Mouse (Mus musculus) regulatory T cell (primary cell): ENCODE measurements around the gene Igfbp4.

Source experiments
- in situ Hi-C: fragments of 300-600 bp; cut with MboI, MseI; formaldehyde crosslinking; loops from one replicate; pipeline ENCODE4 v1.15.1; 2025; ENCODE audit warnings: high pct_unique_total_duplicates

The Igfbp4 gene

GRCm38 (mm10) chr11:99041051-99041729, at the start of gene Igfbp4:
Igfbp4 (plus strand) TSS chr11:99041244.
- in situ Hi-C loops = loop anchor here (5.0 kb wide), 1 partner anchor 81 kb away; no protein-coding TSS in a partner anchor

DNA sequence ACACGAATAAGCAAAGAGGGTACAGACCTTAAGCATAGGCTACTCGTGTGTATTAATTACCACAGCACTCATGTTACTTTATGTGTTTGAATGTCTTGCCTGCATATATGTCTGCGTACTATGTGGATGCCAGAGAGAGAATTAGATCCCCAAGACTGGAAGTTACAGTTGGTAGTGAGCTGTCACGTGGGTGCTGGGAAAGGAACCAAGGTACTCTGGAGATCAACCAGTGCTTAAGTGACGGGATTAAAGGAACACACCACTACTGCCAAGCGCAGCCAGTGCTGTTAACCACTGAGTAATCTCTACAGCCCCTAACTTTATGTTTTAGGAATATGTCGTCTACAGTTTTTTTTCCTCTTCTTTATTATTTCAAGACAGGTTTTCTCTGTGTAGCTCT, 45.1 kb upstream of the Igfbp4 start:
- in situ Hi-C loops = no loop called here

DNA sequence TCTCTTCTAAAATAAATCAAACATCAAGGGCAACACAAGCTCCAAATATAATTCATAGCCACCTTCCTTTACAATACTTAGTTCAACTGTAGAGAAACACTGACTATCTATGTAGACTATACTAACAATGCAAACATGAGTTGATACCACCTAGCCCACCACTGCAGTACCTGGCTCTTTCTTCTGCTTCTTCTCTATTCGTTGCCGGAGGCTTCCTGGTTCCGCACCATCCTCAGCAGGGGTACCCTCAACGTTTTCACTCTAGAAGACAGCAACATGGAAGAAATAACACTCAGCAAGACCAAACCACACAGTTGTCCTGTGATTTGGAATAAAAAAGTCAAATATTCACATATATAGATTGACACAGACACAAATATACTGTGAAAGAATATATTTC, 43.4 kb upstream of the Igfbp4 start:
- in situ Hi-C loops = no loop called here

GRCm38 (mm10) chr11:98998776-98999175, 42.3 kb upstream of the Igfbp4 start:
- in situ Hi-C loops = no loop called here

DNA sequence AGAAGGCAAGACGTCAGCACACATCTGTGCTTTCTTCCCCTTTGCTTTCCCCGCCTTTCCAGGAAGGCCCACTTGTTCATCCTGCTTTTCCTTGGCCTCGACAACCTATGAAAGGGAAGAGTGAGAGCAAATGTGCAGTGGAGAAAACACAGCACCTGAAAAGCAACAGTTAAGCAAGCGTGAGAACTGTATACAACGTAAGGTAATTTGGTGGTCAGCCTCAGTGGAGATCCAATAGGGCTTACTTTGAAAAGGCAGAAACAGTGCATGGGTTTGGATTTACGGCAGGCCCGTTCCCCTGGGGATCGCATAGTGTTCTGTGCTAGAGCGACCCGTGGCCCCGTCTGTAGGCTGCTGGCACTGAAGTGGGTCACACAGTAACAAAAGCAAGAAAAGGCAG, 41.8 kb upstream of the Igfbp4 start:
- in situ Hi-C loops = no loop called here

GRCm38 (mm10) chr11:99006788-99007187, 34.3 kb upstream of the Igfbp4 start:
- in situ Hi-C loops = loop anchor here (10.0 kb wide), 2 partner anchors 218 to 1832 kb away; no protein-coding TSS in a partner anchor

DNA sequence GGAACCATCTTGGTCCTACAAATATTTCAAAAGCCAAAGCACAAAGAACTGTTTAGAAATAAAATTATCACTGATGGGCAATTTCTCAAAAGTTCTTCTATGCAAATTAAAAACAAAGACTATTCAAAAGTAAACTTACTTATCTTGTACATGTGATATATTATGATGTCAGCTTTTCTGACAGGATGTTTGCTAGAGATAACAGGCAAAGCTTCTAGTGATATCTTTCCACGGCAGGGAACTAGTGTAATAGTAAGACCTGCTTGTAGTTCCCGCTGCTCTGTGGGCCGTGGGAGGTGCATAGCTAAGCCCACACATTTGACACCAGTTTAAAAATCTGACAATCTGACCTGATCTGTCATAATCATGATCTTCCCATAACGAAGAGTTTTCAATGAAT, 30.9 kb upstream of the Igfbp4 start:
- in situ Hi-C loops = loop anchor here (10.0 kb wide), 1 partner anchor 1505 kb away; no protein-coding TSS in a partner anchor

DNA sequence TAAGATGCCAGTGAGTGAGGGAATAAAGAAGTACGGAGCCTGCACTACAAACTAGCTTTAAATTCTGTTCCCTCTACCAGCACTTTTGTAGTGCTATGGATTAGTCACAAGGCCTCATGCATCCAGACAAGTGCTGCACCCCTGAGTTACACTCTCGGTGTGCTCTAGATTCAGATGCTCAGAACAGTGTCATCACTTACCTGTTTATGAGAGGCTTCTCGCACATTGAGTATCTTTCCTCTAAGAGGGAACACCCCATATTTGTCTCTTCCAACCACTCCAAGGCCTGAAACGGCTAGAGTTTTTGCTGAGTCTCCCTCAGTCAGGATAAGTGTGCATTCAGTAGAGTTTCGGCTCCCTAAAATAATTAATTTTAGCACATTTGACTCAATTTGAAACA, 30.3 kb upstream of the Igfbp4 start:
- in situ Hi-C loops = loop anchor here (10.0 kb wide), 1 partner anchor 1504 kb away; no protein-coding TSS in a partner anchor

DNA sequence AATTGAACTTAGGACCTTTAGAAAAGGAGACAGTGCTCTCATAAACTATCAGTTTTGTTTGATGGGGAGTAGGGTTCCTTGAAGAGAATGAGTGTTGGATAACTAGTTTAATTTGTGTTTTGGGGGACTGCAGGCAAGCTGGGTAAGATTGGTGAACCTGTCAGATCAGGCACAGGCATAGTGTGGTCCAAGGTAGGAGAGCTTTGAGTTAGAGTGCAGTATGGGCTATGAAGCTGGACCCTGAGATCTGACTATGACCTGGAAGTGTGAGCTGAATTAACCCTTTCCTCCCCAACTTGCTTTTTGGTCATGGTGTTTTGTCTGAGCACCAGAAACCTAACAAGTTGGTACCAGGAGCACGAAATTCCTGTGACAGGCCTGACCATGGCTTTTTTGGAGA, 27.2 kb upstream of the Igfbp4 start:
- in situ Hi-C loops = loop anchor here (10.0 kb wide), 1 partner anchor 1501 kb away; no protein-coding TSS in a partner anchor

- in situ Hi-C loops = loop anchor here (5.0 to 10.0 kb wide), 2 partner anchors 127 to 1495 kb away; no protein-coding TSS in a partner anchor
Observed at GRCm38 (mm10) chr11:99019844-99020243, 21.2 kb upstream of the Igfbp4 start.

- in situ Hi-C loops = loop anchor here (5.0 kb wide), 1 partner anchor 125 kb away; no protein-coding TSS in a partner anchor
Observed at GRCm38 (mm10) chr11:99022384-99022933, 18.6 kb upstream of the Igfbp4 start.

DNA sequence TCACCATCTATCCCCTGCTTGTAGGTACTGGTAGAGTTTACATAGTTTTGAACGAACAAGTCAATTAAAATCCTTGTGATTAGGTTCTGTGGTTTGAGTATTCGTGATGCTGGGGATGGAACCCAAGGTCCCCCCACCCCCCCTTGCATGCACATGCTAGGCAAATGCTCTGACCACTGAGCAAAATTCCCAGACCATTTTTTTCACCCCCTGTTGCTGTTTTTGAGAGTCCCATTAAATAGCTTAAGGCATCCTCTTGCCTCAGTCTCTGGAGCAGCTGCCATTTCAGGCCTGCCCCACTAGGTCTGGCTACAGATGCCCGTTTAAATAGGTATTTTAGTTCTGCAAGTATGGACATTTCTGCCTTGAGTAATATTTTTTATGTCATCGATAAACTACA, 17.9 kb upstream of the Igfbp4 start:
- in situ Hi-C loops = loop anchor here (5.0 kb wide), 1 partner anchor 124 kb away; no protein-coding TSS in a partner anchor

- in situ Hi-C loops = loop anchor here (5.0 kb wide), 1 partner anchor 124 kb away; no protein-coding TSS in a partner anchor
Observed at GRCm38 (mm10) chr11:99023500-99024467, 17.3 kb upstream of the Igfbp4 start, which contains the start of gene Top2a. Top2a (minus strand) TSS chr11:99024189.

- in situ Hi-C loops = loop anchor here (5.0 kb wide), 1 partner anchor 123 kb away; no protein-coding TSS in a partner anchor
Observed at GRCm38 (mm10) chr11:99024468-99025134, 16.4 kb upstream of the Igfbp4 start.

- in situ Hi-C loops = no loop called here
Observed at GRCm38 (mm10) chr11:99025878-99026277, 15.2 kb upstream of the Igfbp4 start.

DNA sequence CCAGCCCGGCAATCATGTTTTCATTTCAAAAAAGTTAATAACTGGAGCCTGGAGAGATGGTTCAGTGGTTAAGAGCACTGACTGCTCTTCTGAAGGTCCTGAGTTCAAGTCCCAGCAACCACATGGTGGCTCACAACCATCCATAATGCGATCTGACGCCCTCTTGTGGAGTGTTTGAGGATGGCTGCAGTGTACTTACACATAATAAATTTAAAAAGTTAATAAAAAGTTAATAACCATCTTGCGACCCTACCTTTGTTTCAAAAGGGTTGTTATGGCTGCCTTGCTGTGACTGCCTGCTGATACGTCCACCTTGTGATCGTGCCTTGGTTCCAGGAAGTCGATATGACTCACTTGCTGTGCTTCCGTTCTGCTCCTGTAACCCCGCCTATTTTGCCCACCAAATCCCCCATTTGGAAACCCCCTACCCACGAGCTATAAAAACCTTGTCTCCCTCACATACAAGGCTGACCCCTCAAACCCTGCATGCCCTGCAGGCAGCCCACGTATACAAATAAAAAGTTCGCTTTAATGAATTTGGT, 14.1 kb upstream of the Igfbp4 start:
- in situ Hi-C loops = no loop called here

DNA sequence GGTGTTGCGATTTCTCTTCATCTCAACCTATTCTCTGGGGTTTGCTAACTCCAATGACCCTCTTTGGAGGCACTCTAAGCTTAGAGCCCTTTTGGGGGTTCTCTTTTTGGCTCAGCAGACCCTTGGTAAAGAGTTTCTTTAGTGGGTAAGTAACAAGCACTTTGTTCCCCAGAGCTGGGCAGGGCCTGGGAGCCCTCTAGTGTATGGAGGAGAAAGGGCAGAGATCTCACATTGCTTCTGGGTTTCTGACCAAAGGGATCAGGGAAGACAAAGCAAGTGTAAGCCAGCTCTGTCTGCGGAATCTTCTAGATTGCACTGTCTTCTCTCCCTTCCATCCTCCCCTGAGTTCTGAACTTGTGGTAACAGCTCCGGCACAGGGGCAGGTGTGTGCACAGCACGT, 5.7 kb upstream of the Igfbp4 start:
- in situ Hi-C loops = no loop called here

DNA sequence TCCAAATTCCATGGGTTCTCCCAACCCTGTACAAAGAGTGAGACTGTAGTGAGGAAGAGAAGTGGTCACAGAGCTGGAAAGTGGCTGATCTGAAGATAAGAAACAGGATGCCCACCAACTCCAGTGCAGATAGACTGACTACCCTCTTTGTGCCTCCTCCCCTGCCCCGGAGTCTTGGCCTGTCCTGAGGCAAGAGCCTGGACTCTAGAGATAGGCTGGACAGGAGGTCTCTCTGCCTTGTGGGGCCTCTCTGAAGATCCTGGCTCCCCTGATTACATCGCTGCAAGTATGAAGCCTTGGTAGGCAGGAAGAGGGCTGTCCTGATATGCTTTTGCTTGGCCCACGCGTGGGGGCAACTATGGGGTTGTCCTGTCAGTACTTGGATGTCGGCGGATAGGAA, 4.8 kb upstream of the Igfbp4 start:
- in situ Hi-C loops = no loop called here

GRCm38 (mm10) chr11:99039782-99040181, 1.3 kb upstream of the Igfbp4 start:
- in situ Hi-C loops = loop anchor here (5.0 kb wide), 1 partner anchor 83 kb away; no protein-coding TSS in a partner anchor

- in situ Hi-C loops = loop anchor here (5.0 kb wide), 1 partner anchor 82 kb away; no protein-coding TSS in a partner anchor
Observed at GRCm38 (mm10) chr11:99040346-99040974, 584 bp upstream of the Igfbp4 start.
